Mouse (Mus musculus): ENCODE measurements around the gene Rbm8a2. TPM values are rescaled to one million over a fixed set of nuclear protein-coding genes. Genes with fewer than 3 reads are reported as not detected.
"Not testable (repeated sequence)": the region's sequence is repeated elsewhere in the genome, so short reads cannot be mapped to it uniquely, and the experiment has no call there.

Gene Rbm8a2
- total RNA-seq (2014; rRNA removed) (0.16 and 1.5 TPM in 2 replicates), polyA plus RNA-seq (2015; fragmentation: Nextera tagmentation; extraction: Ambion mirVana) (0.36 and 0.57 TPM in 2 replicates)

GRCm38 (mm10) chr1:175979014-175979413, at the start of gene Rbm8a2:
Gene Rbm8a2, minus strand, starts transcription at chr1:175979114.
- not testable (repeated sequence) for H3K36me3 ChIP-seq (ENCODE audit: insufficient read depth, low read length); H3K9me3 ChIP-seq (ENCODE audit: low read length); H3K4me2 ChIP-seq (ENCODE audit: low read depth, low read length, poor library complexity, severe bottlenecking); H3K4me1 ChIP-seq (ENCODE audit: insufficient read depth, low read length); ATAC-seq (ENCODE audit: low FRiP score); DNase-seq (ENCODE audit: low spot score); H3K4me3 ChIP-seq (ENCODE audit: low read depth, low read length); H3K9ac ChIP-seq (replicated peaks; ENCODE audit: low read length, poor library complexity, severe bottlenecking); H3K27ac ChIP-seq (ENCODE audit: low read depth, low read length); H3K27me3 ChIP-seq (ENCODE audit: insufficient read depth, low read length)
- 97% methylated on average over 7 of the region's 7 CpGs for WGBS

DNA sequence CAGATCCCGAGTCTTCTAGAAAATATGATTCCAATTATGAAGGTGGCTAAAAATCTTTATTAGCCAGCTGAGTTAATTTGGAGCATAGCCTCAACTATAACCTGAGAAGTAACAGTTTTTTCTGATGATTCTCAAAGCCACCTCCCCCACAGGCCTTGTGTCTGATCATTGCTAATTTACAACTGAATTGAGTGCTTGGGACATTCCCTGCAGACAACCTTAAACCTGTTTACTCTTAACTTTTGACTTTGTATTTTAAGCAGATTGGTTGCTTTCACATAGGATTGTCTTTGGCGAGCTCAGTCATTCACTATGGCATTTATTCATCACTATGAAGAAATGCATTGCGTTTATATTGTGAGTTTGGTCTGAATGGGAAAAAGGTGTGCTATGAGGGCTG, 49.5 kb upstream of the Rbm8a2 start:
- ATAC-seq (ENCODE audit: low FRiP score) = no peak
- H3K36me3 ChIP-seq (ENCODE audit: insufficient read depth, low read length) = no peaks in the 10 kb centered on the region
- 76% methylated on average over 3 of the region's 3 CpGs for WGBS

GRCm38 (mm10) chr1:176024501-176024900, 45.6 kb upstream of the Rbm8a2 start:
- DNase-seq (ENCODE audit: low spot score) = peak; percentile 38
- no peaks in the 10 kb centered on the region for H3K9me3 ChIP-seq (ENCODE audit: low read length)
- H3K9ac ChIP-seq (replicated peaks; ENCODE audit: low read length, poor library complexity, severe bottlenecking) = no peak overlapping the region
- no peaks in the 10 kb centered on the region for H3K27me3 ChIP-seq (ENCODE audit: insufficient read depth, low read length)
- no peak overlapping the region for H3K4me3 ChIP-seq (ENCODE audit: low read depth, low read length)
- H3K4me1 ChIP-seq (ENCODE audit: insufficient read depth, low read length) = no peaks in the 10 kb centered on the region
- no peak overlapping the region for H3K27ac ChIP-seq (ENCODE audit: low read depth, low read length)
- ATAC-seq (ENCODE audit: low FRiP score) = no peak
- no peaks in the 10 kb centered on the region for H3K36me3 ChIP-seq (ENCODE audit: insufficient read depth, low read length)
- H3K4me2 ChIP-seq (ENCODE audit: low read depth, low read length, poor library complexity, severe bottlenecking) = no peak overlapping the region
- no peak for TF ChIP-seq CTCF (IDR thresholded peaks at IDR 0.05)
- WGBS = 52% methylated on average over 1 of the region's 1 CpGs

More for the DNA sequence above, 49.5 kb upstream of the Rbm8a2 start:
- Histone ChIP-seq H3K9me3 (ENCODE audit: low read length) (no peaks in the 10 kb centered on the region), H3K9ac (replicated peaks; ENCODE audit: low read length, poor library complexity, severe bottlenecking) (no peak overlapping the region), H3K4me2 (ENCODE audit: low read depth, low read length, poor library complexity, severe bottlenecking) (no peak overlapping the region), H3K27me3 (ENCODE audit: insufficient read depth, low read length) (no peaks in the 10 kb centered on the region), H3K4me1 (ENCODE audit: insufficient read depth, low read length) (no peaks in the 10 kb centered on the region), H3K4me3 (ENCODE audit: low read depth, low read length) (no peak overlapping the region), H3K27ac (ENCODE audit: low read depth, low read length) (no peak overlapping the region)
- no peak for TF ChIP-seq CTCF (IDR thresholded peaks at IDR 0.05)
- no peak for DNase-seq (ENCODE audit: low spot score)

- H3K27me3 ChIP-seq (ENCODE audit: insufficient read depth, low read length) = no peaks in the 10 kb centered on the region
- no peaks in the 10 kb centered on the region for H3K9me3 ChIP-seq (ENCODE audit: low read length)
- H3K36me3 ChIP-seq (ENCODE audit: insufficient read depth, low read length) = no peaks in the 10 kb centered on the region
- no peak overlapping the region for H3K4me2 ChIP-seq (ENCODE audit: low read depth, low read length, poor library complexity, severe bottlenecking)
- H3K9ac ChIP-seq (replicated peaks; ENCODE audit: low read length, poor library complexity, severe bottlenecking) = no peak overlapping the region
- no peaks in the 10 kb centered on the region for H3K4me1 ChIP-seq (ENCODE audit: insufficient read depth, low read length)
- DNase-seq (ENCODE audit: low spot score) (no peak), ATAC-seq (ENCODE audit: low FRiP score) (no peak)
- no peak overlapping the region for H3K27ac ChIP-seq (ENCODE audit: low read depth, low read length)
- TF ChIP-seq CTCF (IDR thresholded peaks at IDR 0.05) = no peak
- WGBS = 93% methylated on average over 3 of the region's 3 CpGs
- no peak overlapping the region for H3K4me3 ChIP-seq (ENCODE audit: low read depth, low read length)
Measured at GRCm38 (mm10) chr1:176018523-176018922, 39.6 kb upstream of the Rbm8a2 start.

DNA sequence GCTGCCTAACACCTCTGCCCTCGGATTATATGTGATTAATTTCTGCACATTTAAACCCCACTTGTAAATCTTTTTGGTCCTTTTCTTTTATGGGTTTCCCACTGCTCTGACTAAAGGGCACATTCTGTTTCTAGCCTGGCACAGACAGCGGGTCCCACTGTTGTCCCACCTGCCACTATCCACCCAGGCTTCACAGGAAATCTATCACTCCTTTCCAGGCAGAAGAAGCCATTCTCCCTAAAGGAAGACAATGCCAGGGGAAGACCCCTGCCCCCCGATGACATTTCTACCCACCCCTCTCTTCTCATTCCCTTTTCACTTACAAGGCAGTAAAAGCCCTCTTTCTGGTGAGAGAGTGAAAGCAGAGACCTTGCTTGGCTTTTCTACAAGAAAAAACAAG, 37.2 kb upstream of the Rbm8a2 start:
- no peak for TF ChIP-seq CTCF (IDR thresholded peaks at IDR 0.05)
- no peak overlapping the region for H3K27ac ChIP-seq (ENCODE audit: low read depth, low read length)
- H3K27me3 ChIP-seq (ENCODE audit: insufficient read depth, low read length) = no peaks in the 10 kb centered on the region
- no peaks in the 10 kb centered on the region for H3K9me3 ChIP-seq (ENCODE audit: low read length)
- DNase-seq (ENCODE audit: low spot score) (no peak), ATAC-seq (ENCODE audit: low FRiP score) (no peak)
- no peak overlapping the region for H3K9ac ChIP-seq (replicated peaks; ENCODE audit: low read length, poor library complexity, severe bottlenecking)
- H3K36me3 ChIP-seq (ENCODE audit: insufficient read depth, low read length) = no peaks in the 10 kb centered on the region
- H3K4me3 ChIP-seq (ENCODE audit: low read depth, low read length) = no peak overlapping the region
- H3K4me1 ChIP-seq (ENCODE audit: insufficient read depth, low read length) = no peaks in the 10 kb centered on the region
- no peak overlapping the region for H3K4me2 ChIP-seq (ENCODE audit: low read depth, low read length, poor library complexity, severe bottlenecking)
- WGBS = 58% methylated on average over 3 of the region's 3 CpGs

DNA sequence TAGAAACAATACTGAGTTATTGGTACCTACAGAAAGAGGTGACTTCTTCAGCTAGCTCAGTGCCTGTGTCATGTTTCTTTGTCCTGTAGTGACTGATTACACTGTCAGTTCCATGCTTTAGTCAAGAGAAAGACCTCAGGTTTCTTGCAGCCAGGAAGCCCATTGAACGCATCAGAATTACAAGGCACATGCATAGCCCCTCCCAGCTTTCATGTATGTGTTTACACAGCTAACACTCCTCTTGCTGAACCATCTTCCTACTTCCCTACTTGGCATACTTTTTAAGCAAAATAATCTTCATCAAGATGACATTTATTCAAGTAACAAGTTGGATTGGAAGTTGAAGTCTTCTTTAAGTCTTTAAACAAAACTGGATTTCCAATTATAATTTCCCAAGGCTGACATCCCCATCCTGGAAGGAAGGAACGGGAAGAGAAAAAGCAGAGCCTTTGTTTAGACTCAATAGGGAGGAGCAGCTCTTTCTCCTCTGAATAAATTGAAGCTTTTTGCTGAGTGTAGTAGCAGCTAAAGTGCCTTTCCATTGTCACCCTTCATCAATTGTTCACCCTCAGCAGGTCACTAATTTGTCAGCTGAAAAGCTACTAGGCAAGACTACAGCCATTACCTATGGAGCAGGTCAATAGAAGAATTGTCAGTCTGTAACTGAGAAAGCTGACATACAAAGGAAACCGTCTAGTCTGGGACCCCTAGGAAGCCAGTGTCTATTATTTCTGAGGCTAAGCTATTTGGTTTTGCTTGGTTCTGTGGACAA, 34.8 kb upstream of the Rbm8a2 start:
- DNase-seq (ENCODE audit: low spot score) = no peak
- no peak for ATAC-seq (ENCODE audit: low FRiP score)
- no peaks in the 10 kb centered on the region for H3K27me3 ChIP-seq (ENCODE audit: insufficient read depth, low read length)
- no peak overlapping the region for H3K27ac ChIP-seq (ENCODE audit: low read depth, low read length)
- H3K9ac ChIP-seq (replicated peaks; ENCODE audit: low read length, poor library complexity, severe bottlenecking) = no peak overlapping the region
- TF ChIP-seq CTCF (IDR thresholded peaks at IDR 0.05) = no peak
- H3K4me1 ChIP-seq (ENCODE audit: insufficient read depth, low read length) = no peaks in the 10 kb centered on the region
- no peak overlapping the region for H3K4me3 ChIP-seq (ENCODE audit: low read depth, low read length)
- H3K4me2 ChIP-seq (ENCODE audit: low read depth, low read length, poor library complexity, severe bottlenecking) = no peak overlapping the region
- H3K36me3 ChIP-seq (ENCODE audit: insufficient read depth, low read length) = no peaks in the 10 kb centered on the region
- no peaks in the 10 kb centered on the region for H3K9me3 ChIP-seq (ENCODE audit: low read length)
- 15% methylated on average over 3 of the region's 3 CpGs for WGBS
